Mouse (Mus musculus): ENCODE measurements at regions not wholly inside any gene's neighbourhood (a gene's known extent, or its start where the extent isn't known, plus 50 kb on each side); places are given as distances from the start of the nearest gene placed in this dataset.

- TF ChIP-seq GATA1 (IDR thresholded peaks at IDR 0.05; ENCODE audit: low read length): no peak
- no peak for TF ChIP-seq TAL1 (IDR thresholded peaks at IDR 0.05; ENCODE audit: low read length)
Measured at GRCm38 (mm10) chr1:193732113-193732512, 362.0 kb upstream of the Camk1g start.
